Mouse (Mus musculus): ENCODE data around the gene Dennd2c.

The Dennd2c gene

GRCm38 (mm10) chr3:103102454-103103390 lies at the start of gene Dennd2c:
TSS of gene Dennd2c (plus strand) at chr3:103102604.
- peak; percentile 83 for DNase-seq (ENCODE audit: low spot score)

GRCm38 (mm10) chr3:103056016-103056595 lies 46.3 kb upstream of the Dennd2c start:
- DNase-seq (ENCODE audit: low spot score): peak; percentile 8

DNA sequence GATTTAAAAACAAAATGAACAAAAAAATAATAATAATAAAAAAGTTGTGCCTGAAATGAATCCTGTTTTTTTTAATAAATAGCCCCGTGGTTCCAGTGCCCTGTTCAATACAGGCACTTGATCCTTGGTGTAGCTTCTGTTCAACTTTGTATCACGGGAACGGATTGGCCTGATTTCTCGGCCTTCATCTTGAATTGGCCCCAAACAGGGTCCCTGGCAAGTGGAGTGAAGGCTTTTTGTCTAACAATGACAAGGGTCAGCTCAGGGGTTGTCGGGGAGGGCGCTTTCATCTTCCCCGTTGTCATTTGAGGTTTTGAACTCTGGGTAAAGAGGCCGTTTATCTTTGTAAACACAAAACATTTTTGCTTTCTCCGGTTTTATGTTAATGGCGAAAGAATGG lies 44.7 kb upstream of the Dennd2c start:
- DNase-seq (ENCODE audit: low spot score): no peak

GRCm38 (mm10) chr3:103058207-103059157 lies 43.9 kb upstream of the Dennd2c start, which contains the start of gene Nras:
TSS of gene Nras (plus strand) at chr3:103058285.
- DNase-seq (ENCODE audit: low spot score): peak; percentile 95

GRCm38 (mm10) chr3:103066927-103067326 lies 35.5 kb upstream of the Dennd2c start:
- DNase-seq (ENCODE audit: low spot score): no peak

GRCm38 (mm10) chr3:103068971-103069370 lies 33.4 kb upstream of the Dennd2c start:
- DNase-seq (ENCODE audit: low spot score): no peak

DNA sequence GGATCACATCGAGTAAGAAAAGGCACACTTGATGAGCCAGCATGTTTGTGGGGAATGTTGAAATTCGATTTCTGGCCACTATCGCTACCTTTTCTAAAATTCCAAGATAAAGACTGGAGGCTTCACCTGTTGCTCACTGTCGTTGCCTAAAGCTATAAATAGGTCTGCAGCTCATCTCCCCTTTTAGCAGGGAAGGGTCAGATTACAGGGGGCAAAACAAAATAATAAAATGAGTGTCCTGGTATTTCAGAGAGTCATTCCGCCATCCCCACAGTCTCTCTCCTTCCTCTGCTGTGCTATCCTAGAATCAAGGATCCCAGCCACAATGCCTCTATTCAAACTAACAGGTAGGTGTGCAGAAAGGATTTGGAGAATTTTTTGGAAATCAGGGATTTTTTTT lies 28.6 kb upstream of the Dennd2c start, which contains the start of gene Ampd1:
Gene Ampd1 (plus strand): TSS at position 244 of the 400 bp plus-strand sequence.
- no peak for DNase-seq (ENCODE audit: low spot score)

DNA sequence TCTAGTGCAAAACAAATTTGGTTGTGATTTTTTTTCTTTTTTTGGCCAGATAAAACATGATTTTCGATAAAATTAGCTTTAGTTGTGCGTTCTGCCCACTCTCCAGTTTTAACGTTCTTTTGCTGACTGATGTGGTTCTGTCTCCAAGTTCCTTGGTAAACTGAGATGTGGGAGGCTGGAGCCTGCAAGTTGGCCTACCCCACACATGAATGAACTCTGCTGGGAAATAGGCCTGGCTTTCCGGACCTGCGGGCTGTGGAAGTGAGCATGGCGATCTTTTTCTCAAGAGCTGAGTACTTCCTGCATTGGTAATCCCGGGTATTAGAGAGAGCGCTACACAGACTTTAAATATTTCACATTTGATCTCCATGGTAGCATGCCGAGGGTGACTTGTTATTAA lies 26.5 kb upstream of the Dennd2c start:
- no peak for DNase-seq (ENCODE audit: low spot score)

GRCm38 (mm10) chr3:103076476-103076875 lies 25.9 kb upstream of the Dennd2c start:
- no peak for DNase-seq (ENCODE audit: low spot score)

GRCm38 (mm10) chr3:103079301-103079700 lies 23.1 kb upstream of the Dennd2c start:
- no peak for DNase-seq (ENCODE audit: low spot score)

DNA sequence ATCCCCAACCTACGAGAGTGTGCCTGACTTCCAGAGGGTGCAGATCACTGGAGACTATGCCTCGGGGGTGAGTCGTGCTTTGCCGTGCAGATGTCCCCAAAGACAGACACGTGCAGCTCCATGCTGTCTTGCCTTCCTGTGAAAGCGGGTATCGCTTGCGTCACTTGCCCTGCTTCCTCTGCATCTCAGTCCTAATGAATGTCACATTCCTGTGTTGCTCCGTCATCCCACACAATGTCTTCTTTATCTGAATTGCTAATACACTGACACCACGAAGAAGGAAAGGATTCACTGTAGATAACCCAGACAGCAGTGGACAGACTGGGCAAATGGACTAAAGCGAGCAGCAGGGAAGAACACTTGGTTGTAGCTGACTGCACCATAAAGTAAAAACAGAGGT lies 21.4 kb upstream of the Dennd2c start:
- no peak for DNase-seq (ENCODE audit: low spot score)

DNA sequence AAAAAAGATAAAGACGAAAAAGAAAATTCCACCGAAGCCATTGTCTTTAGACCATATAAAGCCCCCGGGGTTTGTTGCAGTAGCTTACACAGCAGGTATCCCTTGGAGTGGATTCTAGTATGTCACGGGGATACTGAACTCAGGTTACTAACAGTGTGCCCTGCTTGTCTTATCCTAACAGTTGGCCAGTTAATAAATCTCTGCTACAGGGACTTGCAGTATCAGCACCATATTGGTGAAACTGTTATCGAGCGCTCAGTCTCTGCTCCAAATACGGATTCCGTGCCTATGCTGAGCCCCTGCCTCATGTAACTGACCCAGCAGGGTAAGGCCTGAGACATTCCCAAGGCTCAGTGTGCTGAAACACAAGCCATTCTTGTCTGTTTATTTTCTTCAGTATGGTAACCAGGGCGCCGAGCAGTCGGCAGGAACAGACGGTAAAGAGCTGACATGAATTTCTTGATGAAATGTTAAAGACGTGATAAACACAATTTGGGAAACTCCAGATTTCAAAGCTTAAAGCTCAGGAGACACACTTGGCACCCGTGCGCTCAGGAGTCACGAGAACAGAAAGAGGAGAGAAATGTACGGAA lies 20.4 kb upstream of the Dennd2c start:
- DNase-seq (ENCODE audit: low spot score): no peak

GRCm38 (mm10) chr3:103082761-103083160 lies 19.6 kb upstream of the Dennd2c start:
- DNase-seq (ENCODE audit: low spot score): no peak

- DNase-seq (ENCODE audit: low spot score): no peak
Observed at GRCm38 (mm10) chr3:103085986-103086385, 16.4 kb upstream of the Dennd2c start.

GRCm38 (mm10) chr3:103091753-103092152 lies 10.7 kb upstream of the Dennd2c start:
- DNase-seq (ENCODE audit: low spot score): no peak

- DNase-seq (ENCODE audit: low spot score): no peak
Observed at GRCm38 (mm10) chr3:103098662-103099061, 3.7 kb upstream of the Dennd2c start.

GRCm38 (mm10) chr3:103099667-103100066 lies 2.7 kb upstream of the Dennd2c start:
- DNase-seq (ENCODE audit: low spot score): no peak

DNA sequence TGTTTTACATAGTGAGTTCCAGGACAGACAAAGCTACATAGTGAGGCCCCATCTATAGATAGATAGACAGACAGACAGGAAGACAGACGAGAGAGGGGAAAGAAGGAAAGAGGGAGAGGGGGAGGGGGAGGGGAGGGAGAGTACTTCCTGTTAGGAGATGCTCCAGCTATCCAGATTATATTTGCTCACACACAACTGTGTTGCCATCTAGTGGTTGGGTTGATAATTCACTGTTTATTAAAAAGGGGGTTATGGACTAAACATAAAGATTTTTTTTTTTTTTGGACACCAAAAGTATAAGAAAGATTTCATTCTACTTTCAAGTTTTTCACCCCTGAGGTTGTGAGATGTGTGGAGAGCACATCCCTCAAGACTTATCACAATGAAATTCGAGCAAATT lies 1.7 kb upstream of the Dennd2c start:
- DNase-seq (ENCODE audit: low spot score): peak; percentile 51

DNA sequence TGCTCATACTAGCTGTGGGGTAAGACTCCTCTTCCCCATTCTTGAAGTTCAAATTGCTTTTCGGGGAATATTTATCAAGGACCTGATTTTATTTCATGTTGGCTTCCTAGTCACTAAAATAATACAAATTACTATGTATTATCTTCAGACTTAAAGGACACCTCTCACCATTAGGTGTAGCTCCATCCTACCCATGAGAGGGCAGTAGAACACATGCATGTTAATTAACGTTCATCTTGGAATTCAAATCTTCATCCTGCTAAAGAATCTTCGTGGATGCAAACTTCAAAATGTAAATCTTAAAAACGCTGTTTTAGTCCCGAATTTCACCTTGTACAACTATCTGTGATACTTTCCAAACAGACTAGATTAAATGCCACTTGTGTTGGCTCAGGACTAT lies 1.2 kb upstream of the Dennd2c start:
- no peak for DNase-seq (ENCODE audit: low spot score)

GRCm38 (mm10) chr3:103101909-103102308 lies 495 bp upstream of the Dennd2c start:
- no peak for DNase-seq (ENCODE audit: low spot score)

DNA sequence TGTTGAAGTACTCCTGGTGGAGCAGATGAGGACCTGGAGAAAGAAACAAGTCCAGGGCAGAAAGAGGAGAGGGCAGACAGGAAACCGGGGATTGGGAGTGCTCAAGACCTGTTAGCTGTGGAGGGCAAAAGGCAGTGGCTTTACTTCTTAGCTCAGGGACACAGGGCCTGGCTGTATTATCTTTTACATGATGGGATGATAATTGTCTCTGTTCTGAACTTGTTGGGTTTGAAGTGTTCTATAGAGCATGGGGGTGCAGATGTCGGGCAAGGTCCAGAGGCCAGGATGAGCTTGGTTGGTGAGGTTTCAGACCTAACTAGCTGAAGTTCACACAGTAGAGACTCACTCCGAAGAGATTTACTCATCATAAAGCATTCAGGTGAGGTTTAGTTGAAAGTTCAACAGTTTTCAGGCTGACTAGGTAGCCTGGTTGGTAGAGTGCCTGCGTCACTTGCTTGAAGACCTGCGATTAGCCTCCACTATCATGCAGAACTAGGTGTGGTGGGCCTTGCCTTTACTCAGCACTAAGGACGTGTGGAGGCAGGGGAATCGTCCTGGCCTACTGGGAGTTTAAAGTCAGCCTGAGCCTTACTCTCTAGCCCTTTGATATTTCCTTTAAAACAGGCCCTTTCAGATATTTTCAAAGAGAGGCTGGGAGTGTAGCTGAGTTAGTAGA lies 5.3 kb downstream of the Dennd2c start:
- no peak for DNase-seq (ENCODE audit: low spot score)

All from adipocyte (in vitro differentiated cells).